Mouse (Mus musculus) spleen, adult 2 months (tissue): Measurements from ENCODE around the gene Olfr1380. TPM values are rescaled to one million over a fixed set of nuclear protein-coding genes. Genes with fewer than 3 reads are reported as not detected.

ENCODE experiments used
- DNase-seq, 2 experiments: peaks; one replicate each; pipeline versions ENCODE4 v3.0.0 to v3.0.0-alpha.2; 2012 to 2021; ENCODE audit warnings: low spot score in 2 of 2, low read depth in 1 of 2
- H3K27ac ChIP-seq: fragments of 200-500 bp; 2 replicates; pipeline ENCODE4 v1.5.1; 2012; ENCODE audit warnings: low read length, inconsistent platforms; ENCODE audit not compliant: insufficient read depth
- H3K27me3 ChIP-seq: fragments of 200-500 bp; 2 replicates; pipeline ENCODE4 v1.6.1; 2012; ENCODE audit warnings: mild to moderate bottlenecking, moderate library complexity, low read length, inconsistent platforms; ENCODE audit not compliant: control insufficient read depth, insufficient read depth
- H3K36me3 ChIP-seq: fragments of 200-500 bp; 2 replicates; pipeline ENCODE4 v1.6.1; 2012; ENCODE audit warnings: mild to moderate bottlenecking, low read length, inconsistent platforms; ENCODE audit not compliant: control insufficient read depth, insufficient read depth
- H3K4me1 ChIP-seq: fragments of 200-500 bp; 2 replicates; pipeline ENCODE4 v1.6.1; 2011; ENCODE audit warnings: inconsistent platforms; ENCODE audit not compliant: control insufficient read depth, insufficient read depth, insufficient read length
- H3K4me3 ChIP-seq: fragments of 200-500 bp; 2 replicates; pipeline ENCODE4 v1.5.1; 2011; ENCODE audit warnings: mild to moderate bottlenecking, inconsistent platforms; ENCODE audit not compliant: insufficient read depth, insufficient read length; ENCODE audit errors: extremely low read depth
- CTCF ChIP-seq: fragments of 200-500 bp; IDR thresholded peaks from 2 replicates; pipeline ENCODE4 v1.5.1; 2011; ENCODE audit warnings: mild to moderate bottlenecking, inconsistent platforms; ENCODE audit not compliant: insufficient read depth, insufficient read length, insufficient replicate concordance; ENCODE audit errors: extremely low read depth
- POLR2A ChIP-seq: fragments of 200-500 bp; IDR thresholded peaks from 2 replicates; pipeline ENCODE4 v1.6.1; 2011; ENCODE audit warnings: low read depth, low read length, inconsistent platforms
- WGBS: fragments of 180-500 bp; shearing (Covaris S2); methylation state at CpG from one replicate; pipeline ENCODE4 v1.1.7; 2018; 5-methylcytosine and 5-hydroxymethylcytosine counted together
- polyA plus RNA-seq: library from polyadenylated mRNA; depleted of rRNA; stranded (reverse); fragments of >200 nt; gene quantifications from 2 replicates; pipeline ENCODE4 v1.2.3, GENCODE M21; 2012; rRNA removed

The Olfr1380 gene
- polyA plus RNA-seq, 1 experiment, result not detected

DNA sequence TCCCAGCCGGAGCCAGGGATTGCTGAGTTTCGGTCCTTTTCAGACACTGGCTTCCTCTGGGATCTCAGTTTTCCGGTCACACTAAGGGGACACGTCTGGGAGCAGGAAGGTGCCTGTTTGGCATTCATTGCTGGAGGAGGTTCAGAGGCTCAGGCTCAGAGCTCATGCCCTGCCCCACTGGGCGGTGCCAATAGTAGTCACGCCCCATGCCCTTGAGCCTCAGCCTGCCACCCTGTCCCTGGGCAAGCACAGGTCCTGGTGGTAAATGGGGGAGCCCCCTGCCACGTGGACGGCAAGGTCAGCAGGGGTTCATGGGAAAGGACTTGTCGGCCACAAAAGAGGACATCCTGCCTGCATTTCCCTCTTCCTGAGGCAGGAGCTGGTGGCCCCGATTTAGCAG lies 56.7 kb downstream of the Olfr1380 start:
- 4% methylated on average over 10 of the region's 10 CpGs for WGBS
- H3K27me3 ChIP-seq, result no peaks in the 10 kb centered on the region; the same call in 1 of the 2 replicates
- no peaks in the 10 kb centered on the region for H3K36me3 ChIP-seq
- no peak overlapping the region for H3K4me3 ChIP-seq
- DNase-seq, result no peak
- TF ChIP-seq POLR2A (no peak), CTCF (no peak)
- no peak overlapping the region for H3K27ac ChIP-seq
- H3K4me1 ChIP-seq, result no peaks in the 10 kb centered on the region

Other genes starting within 250 kb of the Olfr1380 start
- not detected in 2 replicates for gene Olfr1391, start 234.1 kb upstream of the Olfr1380 start, polyA plus RNA-seq
- gene Olfr1390, start 221.7 kb upstream of the Olfr1380 start, polyA plus RNA-seq, result not detected in 2 replicates
- gene Olfr1389, start 133.8 kb upstream of the Olfr1380 start, polyA plus RNA-seq, result not detected in 2 replicates
- 0.08 TPM in 1 of 2 replicates, not detected in the other for gene Olfr1388, start 120.3 kb upstream of the Olfr1380 start, polyA plus RNA-seq
- gene Olfr1387, start 101.5 kb upstream of the Olfr1380 start, polyA plus RNA-seq, result not detected in 2 replicates
- gene Olfr1386, start 91.8 kb upstream of the Olfr1380 start, polyA plus RNA-seq, result not detected in 2 replicates
- not detected in 2 replicates for gene Olfr1385, start 67.8 kb upstream of the Olfr1380 start, polyA plus RNA-seq
- not detected in 2 replicates for gene Olfr1384, start 50.2 kb upstream of the Olfr1380 start, polyA plus RNA-seq
- gene Olfr1383, start 37.2 kb upstream of the Olfr1380 start, polyA plus RNA-seq, result not detected in 2 replicates
- gene Olfr1382, start 28.6 kb upstream of the Olfr1380 start, polyA plus RNA-seq, result not detected in 2 replicates
- gene Olfr1381, start 13.4 kb upstream of the Olfr1380 start, polyA plus RNA-seq, result not detected in 2 replicates
- gene Flt4, start 52.4 kb downstream of the Olfr1380 start, polyA plus RNA-seq, result 6.6 and 7.3 TPM in 2 replicates
- gene Scgb3a1, start 106.7 kb downstream of the Olfr1380 start, polyA plus RNA-seq, result 0.28 TPM in 1 of 2 replicates, not detected in the other
- gene Cnot6, start 155.8 kb downstream of the Olfr1380 start, polyA plus RNA-seq, result 7.3 and 8.5 TPM in 2 replicates
- 0.56 and 0.70 TPM in 2 replicates for gene Gfpt2, start 237.3 kb downstream of the Olfr1380 start, polyA plus RNA-seq